Mouse (Mus musculus) liver, embryonic 11.5 days (tissue): ENCODE measurements around the gene Selenow. TPM values are rescaled to one million over a fixed set of nuclear protein-coding genes. Genes with fewer than 3 reads are reported as not detected.

ENCODE experiments used
- ATAC-seq: fragments of 200-750 bp; cut with Nextera tagmentation; replicated peaks from 2 replicates; pipeline ENCODE4 v1.8.0; 2017; ENCODE audit warnings: moderate number of reproducible peaks, mild to moderate bottlenecking, moderate TSS enrichment, moderate library complexity; ENCODE audit not compliant: low FRiP score
- DNase-seq: peaks from one replicate; pipeline ENCODE4 v3.0.0-alpha.2; 2017; ENCODE audit warnings: low spot score
- H3K27ac ChIP-seq: fragments of 300-500 bp; sonication (generic); 2 replicates; pipeline ENCODE4 v1.5.1; 2014; ENCODE audit warnings: mild to moderate bottlenecking, low read depth, low read length, control low read depth
- H3K27me3 ChIP-seq: fragments of 300-500 bp; sonication (generic); replicated peaks from 2 replicates; pipeline ENCODE4 v1.6.1; 2014; ENCODE audit warnings: low read length, mixed read lengths; ENCODE audit not compliant: control insufficient read depth, insufficient read depth
- H3K36me3 ChIP-seq: fragments of 300-500 bp; sonication (generic); 2 replicates; pipeline ENCODE4 v1.6.1; 2014; ENCODE audit warnings: mild to moderate bottlenecking, low read length, moderate library complexity, mixed read lengths; ENCODE audit not compliant: control insufficient read depth, insufficient read depth
- H3K4me1 ChIP-seq: fragments of 300-500 bp; sonication (generic); replicated peaks from 2 replicates; pipeline ENCODE4 v1.6.1; 2014; ENCODE audit warnings: low read length, mixed read lengths; ENCODE audit not compliant: control insufficient read depth, insufficient read depth
- H3K4me2 ChIP-seq: fragments of 300-500 bp; sonication (generic); 2 replicates; pipeline ENCODE4 v1.6.1; 2014; ENCODE audit warnings: mild to moderate bottlenecking, control low read depth, moderate library complexity
- H3K4me3 ChIP-seq: fragments of 300-500 bp; sonication (generic); 2 replicates; pipeline ENCODE4 v1.5.1; 2014; ENCODE audit warnings: low read depth, low read length, control low read depth
- H3K9ac ChIP-seq: fragments of 300-500 bp; sonication (generic); 2 replicates; pipeline ENCODE4 v1.6.1; 2014; ENCODE audit warnings: low read depth, low read length, control low read depth
- H3K9me3 ChIP-seq: fragments of 300-500 bp; sonication (generic); 2 replicates; pipeline ENCODE4 v1.6.1; 2016; ENCODE audit warnings: low read length, inconsistent platforms, mixed read lengths; ENCODE audit not compliant: control insufficient read depth
- WGBS: fragments of 180-500 bp; shearing (Covaris S2); extraction: QIAGEN DNeasy Blood & Tissue Kit; methylation state at CpG from one replicate; pipeline ENCODE4 v1.1.7; 2014; 5-methylcytosine and 5-hydroxymethylcytosine counted together
- polyA plus RNA-seq: library from polyadenylated mRNA; unstranded; fragments of >200 nt; fragmentation: Nextera tagmentation; extraction: Ambion mirVana; gene quantifications from 2 replicates; pipeline ENCODE4 v1.2.1, GENCODE M21; 2014

The Selenow gene
- polyA plus RNA-seq, 1 experiment from 2014 or later = 609 TPM

DNA sequence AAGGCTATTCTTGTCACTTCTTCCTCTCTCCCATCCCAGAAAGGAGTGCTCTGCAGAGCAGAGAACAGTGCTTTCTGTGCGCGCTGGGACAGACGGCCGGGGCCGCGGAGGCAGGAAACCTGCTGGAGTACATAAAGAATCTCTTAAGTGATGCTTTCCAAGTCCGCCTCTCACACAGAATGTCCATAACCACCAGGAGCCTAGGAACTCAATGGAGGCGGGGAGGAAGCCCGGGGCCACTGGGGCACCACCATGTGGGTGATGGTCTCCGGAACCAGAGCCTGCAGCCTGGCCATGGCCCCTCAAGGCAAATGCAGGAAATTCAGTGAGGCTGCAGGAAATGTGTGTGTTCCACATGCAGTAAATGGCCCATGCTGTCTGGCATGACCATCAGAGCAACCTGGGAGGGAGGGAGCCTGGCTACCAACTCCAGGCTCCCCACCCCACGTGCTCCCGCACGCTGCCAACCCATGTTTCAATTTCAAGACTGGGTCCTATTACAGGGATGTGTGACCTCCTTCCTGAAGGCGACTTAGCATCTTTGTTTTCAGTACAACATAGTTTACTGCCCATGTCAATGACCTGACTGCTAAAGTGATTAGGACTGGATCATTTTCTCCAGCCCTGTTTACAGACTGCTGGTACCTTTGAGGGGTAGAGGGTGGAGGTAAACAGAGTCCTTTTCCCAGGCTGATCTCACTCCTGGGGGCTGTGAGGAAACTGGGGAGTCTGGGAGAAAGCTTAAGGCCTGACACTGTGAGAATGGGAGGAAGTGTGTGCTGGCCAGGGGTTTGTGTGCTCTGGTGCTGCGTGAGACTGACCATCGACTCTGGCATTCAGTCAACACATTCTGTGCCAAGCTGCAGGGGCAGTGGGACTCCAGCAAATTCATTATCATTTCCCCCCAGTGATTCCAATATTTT is 11.5 kb upstream of the Selenow start:
- Histone ChIP-seq H3K9me3 (no peaks in the 10 kb centered on the region), H3K27ac (no peak overlapping the region), H3K4me2 (no peak overlapping the region), H3K27me3 (no peaks in the 10 kb centered on the region), H3K36me3 (peaks cover 15% of the 10 kb centered on the region), H3K9ac (no peak overlapping the region), H3K4me1 (no peaks in the 10 kb centered on the region), H3K4me3 (no peak overlapping the region)
- ATAC-seq (no peak), DNase-seq (no peak)
- WGBS = 43% methylated on average over 16 of the region's 16 CpGs

DNA sequence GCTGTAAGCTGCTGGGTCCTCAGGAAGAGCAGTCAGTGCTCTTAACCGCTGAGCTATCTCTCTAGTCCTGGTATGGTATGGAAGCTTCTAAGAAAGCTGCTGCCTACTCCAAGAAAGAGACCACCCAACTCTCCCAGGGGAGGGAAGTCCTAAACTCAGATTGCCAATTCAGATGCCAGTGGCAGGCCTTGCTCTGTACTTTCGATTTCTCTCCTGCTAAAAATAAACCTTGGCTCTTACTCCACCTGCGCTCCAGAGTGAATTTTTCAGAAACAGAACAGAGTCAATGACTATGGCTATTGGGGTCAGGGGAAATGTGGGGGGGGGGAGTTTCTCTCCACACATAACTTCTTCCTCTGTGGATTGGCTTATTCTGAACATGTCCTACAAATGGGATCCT is 9.4 kb upstream of the Selenow start:
- no peaks in the 10 kb centered on the region for H3K4me1 ChIP-seq
- no peak overlapping the region for H3K4me2 ChIP-seq
- H3K4me3 ChIP-seq = no peak overlapping the region
- 71% methylated on average over 3 of the region's 3 CpGs for WGBS
- H3K36me3 ChIP-seq = no peaks in the 10 kb centered on the region
- no peak overlapping the region for H3K27ac ChIP-seq
- ATAC-seq (no peak), DNase-seq (no peak)
- no peaks in the 10 kb centered on the region for H3K27me3 ChIP-seq
- no peak overlapping the region for H3K9ac ChIP-seq
- H3K9me3 ChIP-seq = no peaks in the 10 kb centered on the region

DNA sequence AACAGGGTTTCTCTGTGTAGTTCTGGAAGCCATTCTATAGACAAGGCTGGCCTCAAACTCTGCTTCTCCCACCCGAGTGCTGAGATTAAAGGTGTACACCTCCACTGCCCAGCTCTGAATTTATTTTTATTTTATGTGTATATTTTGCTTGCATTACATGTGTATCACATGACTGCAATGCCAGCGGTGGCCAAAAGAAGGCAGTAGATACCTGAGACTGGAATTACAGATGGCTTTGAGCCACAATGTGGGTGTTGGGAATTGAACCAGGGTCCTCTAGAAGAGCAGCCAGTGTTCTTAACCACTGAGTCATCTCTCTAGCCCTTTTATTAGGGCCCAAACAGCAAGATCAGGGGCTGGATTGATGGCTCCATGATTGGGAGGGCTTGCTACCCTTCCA is 8.3 kb upstream of the Selenow start:
- WGBS = 45% methylated on average over 2 of the region's 2 CpGs
- Histone ChIP-seq H3K9ac (no peak overlapping the region), H3K27ac (no peak overlapping the region), H3K27me3 (no peaks in the 10 kb centered on the region), H3K4me1 (no peaks in the 10 kb centered on the region), H3K4me3 (no peak overlapping the region), H3K4me2 (no peak overlapping the region), H3K36me3 (no peaks in the 10 kb centered on the region), H3K9me3 (no peaks in the 10 kb centered on the region)
- ATAC-seq (no peak), DNase-seq (no peak)

DNA sequence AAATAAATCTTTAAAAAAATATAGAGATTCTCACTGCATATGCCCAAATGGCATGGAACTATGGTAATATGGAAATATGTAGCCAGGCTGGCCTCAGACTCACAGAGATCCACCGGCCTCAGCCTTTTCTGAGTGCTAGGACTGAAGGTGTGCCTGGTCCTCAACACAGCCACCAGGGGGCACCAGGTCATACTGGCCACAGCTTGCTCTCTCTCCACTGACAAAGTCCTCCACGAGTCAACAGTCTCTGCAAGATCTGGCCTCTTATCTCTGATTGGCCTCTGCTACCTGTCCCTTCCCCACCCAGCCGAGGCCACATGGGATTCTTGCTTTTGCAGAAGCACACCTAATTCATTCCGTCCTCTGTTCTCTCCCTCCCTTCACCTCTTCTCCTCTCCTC is 7.7 kb upstream of the Selenow start:
- no peak for DNase-seq
- Histone ChIP-seq H3K9me3 (no peaks in the 10 kb centered on the region), H3K27me3 (no peaks in the 10 kb centered on the region), H3K4me2 (no peak overlapping the region), H3K27ac (no peak overlapping the region), H3K36me3 (no peaks in the 10 kb centered on the region), H3K4me1 (no peaks in the 10 kb centered on the region), H3K9ac (no peak overlapping the region), H3K4me3 (no peak overlapping the region)
- ATAC-seq = peak; percentile 86
- 19% methylated on average over 4 of the region's 4 CpGs for WGBS

DNA sequence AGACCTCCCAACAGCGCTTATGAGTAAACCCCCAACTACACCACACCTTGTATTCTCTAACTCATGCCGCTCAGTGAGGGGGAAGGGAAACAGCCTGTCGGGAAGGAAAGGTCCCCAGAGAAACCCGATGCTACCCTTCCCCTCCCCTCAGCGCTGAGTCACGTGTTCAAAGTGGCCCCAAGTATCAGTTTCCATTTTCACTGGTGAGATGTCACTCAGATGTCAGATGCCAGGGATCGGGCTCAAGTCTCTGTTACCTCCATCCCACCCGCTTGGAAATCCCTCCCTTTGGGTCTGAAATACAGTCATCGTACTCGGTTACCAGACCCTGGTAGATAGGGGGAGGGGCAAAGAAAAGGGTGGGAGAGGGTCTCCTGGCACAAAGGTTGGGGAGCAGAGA is 406 bp downstream of the Selenow start:
- H3K4me3 ChIP-seq = peak overlapping the region; percentile 78
- peak overlapping the region; percentile 70 for H3K27ac ChIP-seq
- no peaks in the 10 kb centered on the region for H3K9me3 ChIP-seq
- peaks cover 19% of the 10 kb centered on the region; the same call in 1 of the 2 replicates for H3K36me3 ChIP-seq
- H3K4me1 ChIP-seq = peaks cover 30% of the 10 kb centered on the region
- H3K4me2 ChIP-seq = peak overlapping the region; percentile 93
- WGBS = 0% methylated on average over 10 of the region's 10 CpGs
- H3K27me3 ChIP-seq = no peaks in the 10 kb centered on the region
- H3K9ac ChIP-seq = peak overlapping the region; percentile 90
- ATAC-seq (peak; percentile 44), DNase-seq (peak; percentile 53)

DNA sequence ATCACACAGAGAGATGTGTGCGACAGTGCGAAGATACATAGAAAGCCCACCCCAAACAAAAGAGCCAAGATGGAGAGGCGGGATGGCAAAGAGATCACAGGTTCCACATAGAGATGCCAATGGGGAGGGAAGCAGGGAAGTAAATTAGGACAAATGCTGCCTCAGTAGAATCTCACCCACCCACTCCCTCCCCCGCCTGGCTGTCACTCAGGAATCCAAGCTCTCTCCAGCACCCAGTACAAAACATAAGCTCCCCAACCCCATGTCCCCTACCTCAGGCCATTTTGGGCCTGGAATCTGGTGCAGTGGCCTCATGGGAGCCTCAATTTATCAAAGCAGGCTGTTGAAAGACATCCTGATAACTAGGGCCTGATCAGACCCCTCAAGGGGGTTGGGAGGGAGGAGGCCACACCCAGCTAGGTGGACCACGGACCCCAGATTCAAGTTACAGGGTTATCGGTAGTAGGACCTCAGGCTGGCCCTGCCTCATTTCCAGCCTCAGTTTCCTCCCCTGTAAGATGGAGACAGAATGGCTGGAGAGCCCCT is 1.5 kb downstream of the Selenow start:
- H3K9ac ChIP-seq = peak overlapping the region; percentile 90

DNA sequence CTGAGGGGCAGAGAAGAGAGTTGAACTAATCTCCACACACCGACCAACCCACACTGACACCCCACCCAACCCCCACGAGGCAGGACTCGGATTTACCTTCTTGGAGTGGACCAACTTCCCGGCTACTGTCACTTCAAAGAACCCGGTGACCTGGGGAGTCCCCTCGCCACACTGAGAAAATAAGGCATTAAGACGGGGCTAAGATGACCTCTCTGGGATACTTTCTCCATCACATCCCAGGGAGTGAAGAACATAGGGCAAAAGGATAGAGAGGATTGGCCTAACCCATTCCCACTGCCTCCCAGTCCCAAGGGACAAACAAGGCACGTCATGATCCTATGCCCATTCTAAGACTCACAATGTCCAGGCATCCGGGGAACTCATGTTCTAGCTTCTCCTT is 2.3 kb downstream of the Selenow start:
- no peak for ATAC-seq
- no peak overlapping the region for H3K27ac ChIP-seq
- no peak overlapping the region for H3K9ac ChIP-seq
- H3K27me3 ChIP-seq = no peaks in the 10 kb centered on the region
- H3K36me3 ChIP-seq = peaks cover 20% of the 10 kb centered on the region; the same call in 1 of the 2 replicates
- WGBS = 94% methylated on average over 9 of the region's 9 CpGs
- H3K4me1 ChIP-seq = peaks cover 30% of the 10 kb centered on the region
- DNase-seq = no peak
- H3K4me2 ChIP-seq = peak overlapping the region; percentile 93
- peak overlapping the region; percentile 78 for H3K4me3 ChIP-seq
- H3K9me3 ChIP-seq = no peaks in the 10 kb centered on the region

More for the DNA sequence above, 1.5 kb downstream of the Selenow start:
- no peaks in the 10 kb centered on the region for H3K9me3 ChIP-seq
- H3K4me2 ChIP-seq = peak overlapping the region; percentile 93
- H3K27ac ChIP-seq = peak overlapping the region; percentile 25; the same call in 1 of the 2 replicates
- H3K27me3 ChIP-seq = no peaks in the 10 kb centered on the region
- no peak for ATAC-seq
- no peak for DNase-seq
- 70% methylated on average over 6 of the region's 6 CpGs for WGBS
- peaks cover 30% of the 10 kb centered on the region for H3K4me1 ChIP-seq
- H3K36me3 ChIP-seq = peaks cover 20% of the 10 kb centered on the region; the same call in 1 of the 2 replicates
- H3K4me3 ChIP-seq = peak overlapping the region; percentile 78

DNA sequence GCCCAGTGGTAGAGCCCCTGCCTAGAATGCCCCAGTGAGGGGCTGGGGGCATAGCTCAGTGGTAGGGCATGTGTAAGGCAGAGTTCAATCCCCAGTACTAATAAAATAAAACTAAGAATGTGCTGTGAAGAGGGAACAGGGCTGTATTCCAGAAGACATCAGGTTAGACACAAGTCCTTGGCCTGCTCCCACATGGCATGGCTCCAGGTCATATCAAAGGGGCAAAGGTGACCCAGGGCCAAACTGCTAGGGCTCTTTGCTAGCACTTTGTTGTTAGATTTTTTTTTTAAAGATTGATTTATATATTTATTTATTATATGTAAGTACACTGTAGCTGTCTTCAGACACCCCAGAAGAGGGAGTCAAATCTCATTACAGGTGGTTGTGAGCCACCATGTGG is 3.8 kb downstream of the Selenow start:
- Histone ChIP-seq H3K4me2 (no peak overlapping the region), H3K36me3 (peaks cover 20% of the 10 kb centered on the region; the same call in 1 of the 2 replicates), H3K27ac (no peak overlapping the region), H3K9ac (no peak overlapping the region), H3K4me3 (no peak overlapping the region), H3K27me3 (no peaks in the 10 kb centered on the region), H3K9me3 (no peaks in the 10 kb centered on the region), H3K4me1 (peaks cover 30% of the 10 kb centered on the region)
- DNase-seq (no peak), ATAC-seq (no peak)
